Mouse (Mus musculus) liver, adult 2 months (tissue): Measurements from ENCODE around the gene Hexim2. TPM values are rescaled to one million over a fixed set of nuclear protein-coding genes. Genes with fewer than 3 reads are reported as not detected.

Experiments used
- DNase-seq: peaks from one replicate; pipeline ENCODE4 v3.0.0-alpha.2; 2011; ENCODE audit warnings: low read depth, low spot score; ENCODE audit errors: extremely low read depth
- H3K27ac ChIP-seq: fragments of 200-500 bp; replicated peaks from 2 replicates; pipeline ENCODE4 v1.5.1; 2012; ENCODE audit warnings: low read depth, mild to moderate bottlenecking, control low read depth, inconsistent platforms, low read length; ENCODE audit not compliant: insufficient read depth
- H3K27me3 ChIP-seq: fragments of 200-500 bp; 2 replicates; pipeline ENCODE4 v1.6.1; 2012; ENCODE audit warnings: mild to moderate bottlenecking, moderate library complexity, low read length, inconsistent platforms; ENCODE audit not compliant: control insufficient read depth, insufficient read depth
- H3K36me3 ChIP-seq: fragments of 200-500 bp; 2 replicates; pipeline ENCODE4 v1.6.1; 2012; ENCODE audit warnings: low read length, inconsistent platforms; ENCODE audit not compliant: control insufficient read depth, insufficient read depth
- H3K4me1 ChIP-seq: fragments of 200-500 bp; 2 replicates; pipeline ENCODE4 v1.6.1; 2011; ENCODE audit warnings: low read length; ENCODE audit not compliant: control insufficient read depth, insufficient read depth
- H3K4me3 ChIP-seq: fragments of 200-500 bp; 2 replicates; pipeline ENCODE4 v1.5.1; 2011; ENCODE audit warnings: low read depth, mild to moderate bottlenecking, control low read depth, low read length, moderate library complexity; ENCODE audit not compliant: insufficient read depth
- H3K79me2 ChIP-seq: fragments of 200-500 bp; 2 replicates; pipeline ENCODE4 v1.6.1; 2012; ENCODE audit warnings: inconsistent platforms, mild to moderate bottlenecking, low read length, moderate library complexity; ENCODE audit not compliant: control insufficient read depth, insufficient read depth
- H3K9ac ChIP-seq: fragments of 200-500 bp; 2 replicates; pipeline ENCODE4 v1.6.1; 2012; ENCODE audit warnings: low read depth, mild to moderate bottlenecking, control low read depth, inconsistent platforms, low read length
- CTCF ChIP-seq: fragments of 200-500 bp; IDR thresholded peaks from 2 replicates; pipeline ENCODE4 v1.5.1; 2011; ENCODE audit warnings: low read depth, low read length, control low read depth
- POLR2A ChIP-seq: fragments of 200-500 bp; IDR thresholded peaks from 2 replicates; pipeline ENCODE4 v1.6.1; 2011; ENCODE audit warnings: low read length, control low read depth; ENCODE audit not compliant: insufficient read depth; ENCODE audit errors: extremely low read depth
- WGBS: fragments of 180-500 bp; shearing (Covaris S2); methylation state at CpG from one replicate; pipeline ENCODE4 v1.1.7; 2018; 5-methylcytosine and 5-hydroxymethylcytosine counted together
- polyA plus RNA-seq: library from polyadenylated mRNA; depleted of rRNA; stranded (reverse); fragments of >200 nt; gene quantifications from 2 replicates; pipeline ENCODE4 v1.2.3, GENCODE M21; 2012
- total RNA-seq: library from RNA; depleted of rRNA; stranded (reverse); fragments of >200 nt; gene quantifications from 2 replicates; pipeline ENCODE4 v1.2.3, GENCODE M21; 2014

The Hexim2 gene
- total and polyA plus RNA-seq, 2 experiments: 1.8 to 1.9 TPM

- Histone ChIP-seq H3K9ac (peak overlapping the region; percentile 77), H3K4me1 (peaks cover 28% of the 10 kb centered on the region), H3K27me3 (0 out of 2 replicates have a peak, but pooled peaks cover 3% of the 10 kb centered on the region), H3K27ac (peak overlapping the region; percentile 42), H3K79me2 (peaks cover 7% of the 10 kb centered on the region; the same call in 1 of the 2 replicates), H3K4me3 (peak overlapping the region; percentile 69), H3K36me3 (no peaks in the 10 kb centered on the region)
- TF ChIP-seq POLR2A (no peak), CTCF (no peak)
- no peak for DNase-seq
- WGBS: 1% methylated on average over 30 of the region's 30 CpGs
Measured at GRCm38 (mm10) chr11:103101866-103102501, 30.2 kb upstream of the Hexim2 start.

GRCm38 (mm10) chr11:103102725-103103349 is 29.4 kb upstream of the Hexim2 start:
- Histone ChIP-seq H3K79me2 (peaks cover 7% of the 10 kb centered on the region; the same call in 1 of the 2 replicates), H3K36me3 (no peaks in the 10 kb centered on the region), H3K27ac (peak overlapping the region; percentile 68), H3K9ac (peak overlapping the region; percentile 83), H3K4me3 (peak overlapping the region; percentile 77), H3K4me1 (peaks cover 28% of the 10 kb centered on the region), H3K27me3 (0 out of 2 replicates have a peak, but pooled peaks cover 3% of the 10 kb centered on the region)
- peak; percentile 88 for TF ChIP-seq POLR2A
- peak; percentile 100 for TF ChIP-seq CTCF
- WGBS: under 1% methylated on average over 35 of the region's 35 CpGs
- peak; percentile 98 for DNase-seq

DNA sequence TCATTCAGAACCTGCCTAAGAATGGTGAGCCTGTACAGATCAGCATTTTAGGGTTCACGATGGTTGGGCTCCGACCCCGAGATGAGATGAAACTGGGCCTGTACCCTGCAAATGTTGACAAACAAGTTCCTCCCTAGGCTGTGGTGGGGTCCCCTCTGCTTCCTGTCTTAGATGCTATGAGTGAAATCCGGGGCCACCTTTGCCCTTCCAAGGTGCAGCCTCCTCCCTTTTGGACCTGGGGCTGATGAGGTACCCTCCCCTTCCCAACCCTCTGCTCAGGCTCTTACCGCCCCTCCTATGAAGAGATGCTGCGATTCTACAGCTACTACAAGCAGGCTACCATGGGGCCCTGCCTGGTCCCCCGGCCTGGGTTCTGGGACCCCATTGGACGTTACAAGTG is 28.6 kb upstream of the Hexim2 start:
- H3K27me3 ChIP-seq: 0 out of 2 replicates have a peak, but pooled peaks cover 3% of the 10 kb centered on the region
- H3K36me3 ChIP-seq: peaks cover 2% of the 10 kb centered on the region; the same call in 1 of the 2 replicates
- H3K27ac ChIP-seq: peak overlapping the region; percentile 68
- peaks cover 7% of the 10 kb centered on the region; the same call in 1 of the 2 replicates for H3K79me2 ChIP-seq
- no peak for DNase-seq
- peak overlapping the region; percentile 83 for H3K9ac ChIP-seq
- WGBS: 34% methylated on average over 8 of the region's 8 CpGs
- H3K4me1 ChIP-seq: peaks cover 28% of the 10 kb centered on the region
- no peak for TF ChIP-seq POLR2A
- no peak for TF ChIP-seq CTCF
- peak overlapping the region; percentile 77 for H3K4me3 ChIP-seq

DNA sequence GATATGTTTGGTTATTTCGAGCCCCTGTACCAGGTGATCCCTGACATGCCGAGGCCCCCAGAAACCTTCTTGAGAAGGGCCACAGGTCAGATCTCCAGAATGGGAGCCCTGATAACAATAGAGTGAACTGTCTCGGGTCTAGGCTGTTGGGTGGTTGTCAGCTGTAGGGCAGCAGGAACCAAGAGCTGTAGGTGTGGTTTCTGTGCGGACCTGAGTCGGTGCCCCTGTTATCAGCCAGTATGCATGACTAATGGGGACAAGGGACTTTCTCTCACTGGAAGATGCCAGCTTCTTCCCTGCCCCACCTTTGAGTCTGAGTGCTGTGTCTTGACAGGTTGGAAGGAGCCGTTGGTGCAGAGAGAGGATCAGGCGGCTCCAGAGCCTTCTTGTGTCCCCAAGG is 27.8 kb upstream of the Hexim2 start:
- TF ChIP-seq CTCF (no peak), POLR2A (no peak)
- Histone ChIP-seq H3K4me1 (peaks cover 28% of the 10 kb centered on the region), H3K4me3 (peak overlapping the region; percentile 45; the same call in 1 of the 2 replicates), H3K27ac (peak overlapping the region; percentile 64), H3K9ac (peak overlapping the region; percentile 80; the same call in 1 of the 2 replicates), H3K27me3 (0 out of 2 replicates have a peak, but pooled peaks cover 3% of the 10 kb centered on the region), H3K79me2 (peaks cover 7% of the 10 kb centered on the region; the same call in 1 of the 2 replicates), H3K36me3 (peaks cover 2% of the 10 kb centered on the region; the same call in 1 of the 2 replicates)
- 62% methylated on average over 7 of the region's 7 CpGs for WGBS
- DNase-seq: no peak

DNA sequence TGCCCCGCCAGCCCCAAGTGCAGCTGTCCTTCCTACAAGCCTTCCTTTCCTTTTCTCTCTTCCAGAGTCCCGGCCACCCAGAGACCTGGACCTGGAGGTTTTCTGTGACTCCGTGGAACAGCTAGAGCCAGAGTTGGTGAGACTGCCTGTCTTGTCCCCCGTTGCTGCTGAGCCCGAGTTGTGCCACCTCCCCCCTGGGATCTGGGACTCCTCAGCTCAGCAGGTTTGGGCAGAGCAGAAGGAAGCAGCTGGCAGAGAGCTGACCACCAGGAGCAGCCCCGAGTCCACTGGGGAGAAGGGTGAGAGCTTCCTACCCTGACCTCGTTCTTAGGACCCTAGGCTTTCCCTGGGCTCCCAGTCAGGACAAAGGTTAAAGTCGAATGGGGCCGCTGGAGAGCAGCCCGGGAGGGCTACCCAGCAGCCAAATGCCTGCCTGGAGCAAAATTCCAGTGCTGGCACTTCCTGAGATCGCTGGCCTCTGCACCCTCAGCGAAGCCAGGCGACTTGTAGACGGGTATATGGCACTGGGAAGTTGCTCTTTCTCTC is 27.0 kb upstream of the Hexim2 start:
- Histone ChIP-seq H3K27ac (peak overlapping the region; percentile 97), H3K79me2 (peaks cover 7% of the 10 kb centered on the region; the same call in 1 of the 2 replicates), H3K9ac (peak overlapping the region; percentile 80), H3K4me1 (peaks cover 28% of the 10 kb centered on the region), H3K36me3 (peaks cover 2% of the 10 kb centered on the region; the same call in 1 of the 2 replicates), H3K4me3 (peak overlapping the region; percentile 45; the same call in 1 of the 2 replicates), H3K27me3 (0 out of 2 replicates have a peak, but pooled peaks cover 3% of the 10 kb centered on the region)
- TF ChIP-seq CTCF: peak; percentile 47
- no peak for TF ChIP-seq POLR2A
- WGBS: 23% methylated on average over 14 of the region's 14 CpGs
- peak; percentile 92 for DNase-seq
